Mouse (Mus musculus) stomach, embryonic 15.5 days (tissue): ENCODE data around the gene Uqcc1. TPM values are rescaled to one million over a fixed set of nuclear protein-coding genes. Genes with fewer than 3 reads are reported as not detected.

Experiments
- ATAC-seq: fragments of 200-750 bp; cut with Nextera tagmentation; 2 replicates; pipeline ENCODE4 v1.8.0; 2017; ENCODE audit warnings: low read depth, moderate number of reproducible peaks, moderate TSS enrichment; ENCODE audit not compliant: insufficient read depth, low FRiP score
- H3K27ac ChIP-seq: fragments of 300-500 bp; sonication (generic); 2 replicates; pipeline ENCODE4 v1.5.1; 2015; ENCODE audit warnings: mild to moderate bottlenecking, inconsistent platforms
- H3K27me3 ChIP-seq: fragments of 300-500 bp; sonication (generic); replicated peaks from 2 replicates; pipeline ENCODE4 v1.6.1; 2015; ENCODE audit warnings: inconsistent platforms
- H3K36me3 ChIP-seq: fragments of 300-500 bp; sonication (generic); 2 replicates; pipeline ENCODE4 v1.6.1; 2015; ENCODE audit warnings: inconsistent platforms
- H3K4me1 ChIP-seq: fragments of 300-500 bp; sonication (generic); 2 replicates; pipeline ENCODE4 v1.6.1; 2015; ENCODE audit warnings: inconsistent platforms
- H3K4me2 ChIP-seq: fragments of 300-500 bp; sonication (generic); 2 replicates; pipeline ENCODE4 v1.6.1; 2015; ENCODE audit warnings: mild to moderate bottlenecking, inconsistent platforms
- H3K4me3 ChIP-seq: fragments of 300-500 bp; sonication (generic); replicated peaks from 2 replicates; pipeline ENCODE4 v1.5.1; 2015; ENCODE audit warnings: inconsistent platforms
- H3K9ac ChIP-seq: fragments of 300-500 bp; sonication (generic); 2 replicates; pipeline ENCODE4 v1.6.1; 2015; ENCODE audit warnings: inconsistent platforms
- H3K9me3 ChIP-seq: fragments of 300-500 bp; sonication (generic); 2 replicates; pipeline ENCODE4 v1.6.1; 2016; ENCODE audit warnings: inconsistent platforms
- WGBS: fragments of 180-500 bp; shearing (Covaris S2); methylation state at CpG from one replicate; pipeline ENCODE4 v1.1.7; 2015; 5-methylcytosine and 5-hydroxymethylcytosine counted together
- polyA plus RNA-seq: library from polyadenylated mRNA; unstranded; fragments of >200 nt; fragmentation: Nextera tagmentation; extraction: Ambion mirVana; gene quantifications from 2 replicates; pipeline ENCODE4 v1.2.1, GENCODE M21; 2015

Uqcc1 gene
- polyA plus RNA-seq, 1 experiment from 2014 or later: 64.5 TPM

DNA sequence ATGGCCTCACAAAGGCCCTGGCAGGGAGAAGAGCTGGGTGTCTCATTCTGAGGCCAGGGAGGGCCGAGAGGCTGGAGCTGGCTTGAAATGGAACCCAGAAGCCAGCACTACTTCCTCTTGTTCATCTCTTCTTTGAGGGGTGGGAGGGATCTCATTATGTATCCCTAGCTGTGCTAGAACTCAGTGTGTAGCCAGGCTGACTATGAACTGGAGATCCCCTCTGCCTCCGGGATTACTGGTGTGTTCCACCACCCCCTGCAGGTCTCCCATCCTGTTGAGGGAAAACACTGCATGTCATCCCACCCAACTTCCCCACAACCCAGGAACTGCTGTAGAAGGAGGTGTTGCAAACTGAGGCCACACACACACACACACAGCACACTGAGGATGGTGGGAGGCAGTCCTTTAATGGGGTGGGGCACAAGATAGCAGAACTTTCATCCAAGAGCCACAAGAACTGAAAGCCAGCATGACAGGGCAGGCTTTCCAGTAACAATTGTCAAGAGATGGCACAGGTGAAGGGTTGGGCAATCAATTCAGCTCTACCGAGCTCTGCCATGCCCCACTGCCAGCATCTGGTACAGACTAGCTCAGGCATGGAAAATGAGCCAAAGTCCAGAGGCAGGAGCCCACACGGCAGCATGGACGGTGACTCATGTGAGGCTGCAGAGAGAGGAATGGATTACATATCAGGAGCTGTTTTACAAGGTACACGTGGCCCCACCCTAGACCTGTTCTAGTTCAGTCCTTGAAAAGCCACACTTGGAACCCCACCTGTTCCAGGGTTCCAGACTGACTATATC lies 110.5 kb downstream of the Uqcc1 start:
- H3K27me3 ChIP-seq: no peaks in the 10 kb centered on the region
- peaks cover 17% of the 10 kb centered on the region for H3K4me1 ChIP-seq
- H3K27ac ChIP-seq: peak overlapping the region; percentile 78
- peak overlapping the region; percentile 78; the same call in 1 of the 2 replicates for H3K9ac ChIP-seq
- no peaks in the 10 kb centered on the region for H3K9me3 ChIP-seq
- H3K4me2 ChIP-seq: peak overlapping the region; percentile 77
- peak overlapping the region; percentile 68 for H3K4me3 ChIP-seq
- H3K36me3 ChIP-seq: peaks cover 21% of the 10 kb centered on the region
- 57% methylated on average over 6 of the region's 6 CpGs for WGBS
- 0 out of 2 replicates have a peak, but pooled peaks have one; percentile 9 for ATAC-seq

GRCm38 (mm10) chr2:155819392-155819448 lies 110.9 kb downstream of the Uqcc1 start, which contains the start of gene BC029722:
Gene BC029722, minus strand, starts transcription at chr2:155819426.
- peak within 1 kb of the TSS; percentile 78 for H3K9ac ChIP-seq
- H3K4me2 ChIP-seq: peak within 1 kb of the TSS; percentile 77
- no peak for ATAC-seq
- H3K4me1 ChIP-seq: peaks cover 17% of the 10 kb centered on the region
- peak within 1 kb of the TSS; percentile 68 for H3K4me3 ChIP-seq
- H3K36me3 ChIP-seq: peaks cover 21% of the 10 kb centered on the region
- no peaks in the 10 kb centered on the region for H3K9me3 ChIP-seq
- H3K27ac ChIP-seq: peak within 1 kb of the TSS; percentile 86
- no peaks in the 10 kb centered on the region for H3K27me3 ChIP-seq

DNA sequence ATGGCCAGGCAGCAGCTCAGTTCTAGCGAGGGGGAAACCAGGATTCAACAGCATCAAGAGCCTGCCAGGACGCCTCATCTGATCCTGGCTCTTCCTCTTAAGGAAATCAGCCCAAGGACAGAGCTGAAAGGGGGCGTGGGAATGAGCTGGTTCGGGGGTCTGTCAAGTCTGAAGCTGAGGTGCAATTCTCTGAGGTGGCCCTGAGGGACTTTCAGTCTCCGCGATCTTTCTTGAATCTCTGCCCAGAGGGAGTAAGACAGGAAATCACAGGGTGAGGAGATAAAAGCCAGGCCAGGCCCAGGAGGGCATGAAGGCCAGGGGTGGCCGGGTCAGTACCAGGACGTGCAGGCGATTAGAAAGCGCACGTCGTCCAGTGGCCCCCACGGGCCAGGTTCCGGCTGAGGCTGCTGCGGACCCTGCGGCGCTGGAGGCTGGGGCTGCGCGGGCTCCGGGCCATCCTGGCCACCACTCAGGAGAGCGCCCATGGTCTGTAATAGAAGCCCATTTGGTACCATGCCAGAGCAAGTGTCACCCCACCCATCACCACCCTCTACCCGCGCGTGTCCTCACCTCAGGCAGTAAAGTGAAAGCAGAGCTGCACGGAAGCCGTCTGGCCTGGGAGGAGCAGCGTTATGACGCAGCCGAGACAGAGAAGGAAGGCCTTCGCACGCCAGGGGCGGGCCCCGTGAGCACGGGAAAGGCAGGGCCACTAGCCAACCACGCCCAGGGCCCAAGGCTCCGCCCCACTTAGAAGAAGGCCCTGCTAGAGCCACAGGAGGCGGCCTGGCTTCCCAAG lies 111.3 kb downstream of the Uqcc1 start:
- no peaks in the 10 kb centered on the region for H3K9me3 ChIP-seq
- H3K27me3 ChIP-seq: no peaks in the 10 kb centered on the region
- peak overlapping the region; percentile 77 for H3K4me2 ChIP-seq
- peaks cover 20% of the 10 kb centered on the region for H3K36me3 ChIP-seq
- H3K4me3 ChIP-seq: peak overlapping the region; percentile 68
- peak overlapping the region; percentile 78 for H3K9ac ChIP-seq
- peak; percentile 96 for ATAC-seq
- peak overlapping the region; percentile 86 for H3K27ac ChIP-seq
- H3K4me1 ChIP-seq: peaks cover 17% of the 10 kb centered on the region
- 2% methylated on average over 37 of the region's 37 CpGs for WGBS

GRCm38 (mm10) chr2:155817301-155818245 lies 112.5 kb downstream of the Uqcc1 start:
- no peaks in the 10 kb centered on the region for H3K9me3 ChIP-seq
- peak overlapping the region; percentile 68 for H3K4me3 ChIP-seq
- peaks cover 17% of the 10 kb centered on the region for H3K4me1 ChIP-seq
- H3K27me3 ChIP-seq: no peaks in the 10 kb centered on the region
- peaks cover 15% of the 10 kb centered on the region; the same call in 1 of the 2 replicates for H3K36me3 ChIP-seq
- no peak overlapping the region for H3K9ac ChIP-seq
- H3K4me2 ChIP-seq: peak overlapping the region; percentile 77
- no peak overlapping the region for H3K27ac ChIP-seq
- 79% methylated on average over 10 of the region's 10 CpGs for WGBS
- no peak for ATAC-seq

- Histone ChIP-seq H3K36me3 (peaks cover 10% of the 10 kb centered on the region; the same call in 1 of the 2 replicates), H3K4me2 (no peak overlapping the region), H3K27ac (no peak overlapping the region), H3K4me1 (peaks cover 19% of the 10 kb centered on the region), H3K9ac (no peak overlapping the region), H3K4me3 (no peak overlapping the region), H3K9me3 (no peaks in the 10 kb centered on the region), H3K27me3 (no peaks in the 10 kb centered on the region)
- WGBS: 100% methylated on average over 1 of the region's 1 CpGs
- no peak for ATAC-seq
Observed at GRCm38 (mm10) chr2:155816179-155816578, 113.9 kb downstream of the Uqcc1 start.

- ATAC-seq: no peak
- Histone ChIP-seq H3K27me3 (no peaks in the 10 kb centered on the region), H3K4me2 (no peak overlapping the region), H3K4me3 (no peak overlapping the region), H3K4me1 (peaks cover 19% of the 10 kb centered on the region), H3K36me3 (0 out of 2 replicates have a peak, but pooled peaks cover 4% of the 10 kb centered on the region), H3K27ac (no peak overlapping the region), H3K9me3 (no peaks in the 10 kb centered on the region), H3K9ac (no peak overlapping the region)
- 24% methylated on average over 5 of the region's 5 CpGs for WGBS
Observed at GRCm38 (mm10) chr2:155814829-155815228, 115.3 kb downstream of the Uqcc1 start.

DNA sequence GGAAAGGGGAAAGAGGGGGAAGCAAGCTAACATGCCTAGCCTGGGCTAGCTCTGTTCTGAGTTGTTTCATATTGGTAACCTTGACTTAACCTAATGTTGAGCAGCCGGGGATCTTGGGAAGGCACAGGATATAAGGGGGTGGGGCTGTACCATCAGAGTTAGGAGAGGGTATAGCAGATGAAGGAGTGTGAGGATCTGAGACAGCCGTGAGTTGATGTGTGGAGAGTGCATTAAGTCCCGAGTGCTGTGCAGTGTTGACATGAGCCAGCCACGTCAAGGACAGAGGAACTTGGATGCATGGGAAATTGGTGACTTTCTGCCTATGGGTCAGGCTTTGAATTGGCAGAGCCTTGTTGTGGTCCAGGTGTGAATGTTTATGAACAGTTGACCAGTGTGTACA lies 117.5 kb downstream of the Uqcc1 start:
- no peak for ATAC-seq
- Histone ChIP-seq H3K9me3 (no peaks in the 10 kb centered on the region), H3K9ac (no peak overlapping the region), H3K4me1 (peaks cover 3% of the 10 kb centered on the region; the same call in 1 of the 2 replicates), H3K27me3 (no peaks in the 10 kb centered on the region), H3K36me3 (no peaks in the 10 kb centered on the region), H3K27ac (no peak overlapping the region), H3K4me2 (no peak overlapping the region), H3K4me3 (no peak overlapping the region)
- WGBS: 58% methylated on average over 4 of the region's 4 CpGs

DNA sequence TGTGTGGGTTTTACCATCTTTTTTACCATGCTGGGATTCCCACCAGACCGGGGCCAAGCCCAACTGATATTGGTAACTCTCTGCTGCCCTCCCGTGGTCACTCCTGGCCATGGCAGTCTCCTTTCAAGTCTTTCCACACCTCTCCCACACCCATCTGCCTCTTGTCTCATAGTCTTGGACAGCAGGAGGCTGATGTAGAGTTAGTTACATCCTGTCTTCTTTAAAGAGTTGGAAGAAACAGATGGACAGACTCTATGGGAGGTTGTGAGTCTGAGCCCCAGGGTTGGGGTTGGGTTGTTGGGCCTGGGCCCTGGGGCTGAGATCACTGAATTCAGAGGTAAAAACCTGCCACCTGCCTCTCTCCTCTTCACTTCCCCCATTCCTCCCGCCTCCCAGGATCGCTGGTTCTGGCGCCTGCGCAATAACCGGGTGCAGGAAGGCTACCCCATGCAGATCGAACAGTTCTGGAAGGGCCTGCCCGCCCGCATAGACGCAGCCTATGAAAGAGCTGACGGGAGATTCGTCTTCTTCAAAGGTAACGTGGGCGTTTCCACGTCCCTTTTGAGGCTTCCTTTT lies 118.2 kb downstream of the Uqcc1 start:
- H3K4me2 ChIP-seq: no peak overlapping the region
- WGBS: 36% methylated on average over 16 of the region's 16 CpGs
- ATAC-seq: no peak
- peaks cover 3% of the 10 kb centered on the region; the same call in 1 of the 2 replicates for H3K4me1 ChIP-seq
- no peaks in the 10 kb centered on the region for H3K27me3 ChIP-seq
- H3K9ac ChIP-seq: no peak overlapping the region
- H3K4me3 ChIP-seq: no peak overlapping the region
- no peak overlapping the region for H3K27ac ChIP-seq
- no peaks in the 10 kb centered on the region for H3K9me3 ChIP-seq
- no peaks in the 10 kb centered on the region for H3K36me3 ChIP-seq

GRCm38 (mm10) chr2:155809620-155810019 lies 120.5 kb downstream of the Uqcc1 start:
- 79% methylated on average over 4 of the region's 4 CpGs for WGBS
- Histone ChIP-seq H3K27me3 (no peaks in the 10 kb centered on the region), H3K4me1 (peaks cover 3% of the 10 kb centered on the region; the same call in 1 of the 2 replicates)

GRCm38 (mm10) chr2:155807408-155807807 lies 122.7 kb downstream of the Uqcc1 start:
- Histone ChIP-seq H3K9ac (no peak overlapping the region), H3K4me3 (no peak overlapping the region), H3K9me3 (no peaks in the 10 kb centered on the region), H3K27me3 (no peaks in the 10 kb centered on the region), H3K36me3 (no peaks in the 10 kb centered on the region), H3K4me1 (peaks cover 3% of the 10 kb centered on the region; the same call in 1 of the 2 replicates), H3K4me2 (no peak overlapping the region), H3K27ac (no peak overlapping the region)
- ATAC-seq: no peak
- 45% methylated on average over 4 of the region's 4 CpGs for WGBS

More at GRCm38 (mm10) chr2:155809620-155810019, 120.5 kb downstream of the Uqcc1 start:
- H3K9ac ChIP-seq: no peak overlapping the region
- H3K4me3 ChIP-seq: no peak overlapping the region
- no peaks in the 10 kb centered on the region for H3K9me3 ChIP-seq
- H3K36me3 ChIP-seq: no peaks in the 10 kb centered on the region
- H3K27ac ChIP-seq: no peak overlapping the region
- ATAC-seq: no peak
- no peak overlapping the region for H3K4me2 ChIP-seq

GRCm38 (mm10) chr2:155806548-155806947 lies 123.6 kb downstream of the Uqcc1 start:
- WGBS: 57% methylated on average over 5 of the region's 5 CpGs
- no peaks in the 10 kb centered on the region for H3K9me3 ChIP-seq

More at GRCm38 (mm10) chr2:155806548-155806947, 123.6 kb downstream of the Uqcc1 start:
- no peaks in the 10 kb centered on the region for H3K36me3 ChIP-seq
- no peak for ATAC-seq
- H3K4me3 ChIP-seq: no peak overlapping the region
- H3K27ac ChIP-seq: no peak overlapping the region
- H3K9ac ChIP-seq: no peak overlapping the region
- H3K4me1 ChIP-seq: no peaks in the 10 kb centered on the region
- H3K27me3 ChIP-seq: no peaks in the 10 kb centered on the region
- no peak overlapping the region for H3K4me2 ChIP-seq
